Mouse (Mus musculus): ENCODE measurements around the gene Slc1a4. TPM values are rescaled to one million over a fixed set of nuclear protein-coding genes. Genes with fewer than 3 reads are reported as not detected.

Gene Slc1a4
- polyA plus RNA-seq, 1 experiment: 0.23 TPM

DNA sequence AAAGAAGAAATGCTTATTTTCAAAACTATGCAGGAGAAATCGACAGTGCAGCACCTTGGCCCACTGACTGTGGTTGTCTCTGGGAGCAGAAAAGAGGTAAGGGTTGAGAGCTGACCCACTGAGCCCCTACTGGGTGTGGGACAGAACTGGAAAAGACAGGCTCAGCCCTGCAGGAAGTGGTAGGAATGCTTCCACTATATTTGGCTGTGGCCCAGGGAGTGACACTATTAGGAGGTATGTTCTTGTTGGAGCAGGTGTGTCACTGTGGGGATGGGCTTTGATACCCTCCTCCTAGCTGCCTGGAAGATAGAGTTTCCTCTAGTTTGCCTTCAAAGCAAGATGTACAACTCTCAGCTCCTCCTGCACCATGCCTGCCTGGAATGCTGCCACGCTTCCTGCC is 16.0 kb upstream of the Slc1a4 start:
- no peak for TF ChIP-seq TAL1 (IDR thresholded peaks at IDR 0.05; ENCODE audit: low read length)
- TF ChIP-seq GATA1 (IDR thresholded peaks at IDR 0.05; ENCODE audit: low read length): no peak
- Histone ChIP-seq H3K4me1 (ENCODE audit: control insufficient read depth) (no peaks in the 10 kb centered on the region), H3K9me3 (ENCODE audit: control insufficient read depth, low read length) (no peaks in the 10 kb centered on the region; the same call in 1 of the 2 replicates), H3K27me3 (ENCODE audit: control insufficient read depth) (no peaks in the 10 kb centered on the region), H3K4me3 (replicated peaks) (no peak overlapping the region), H3K36me3 (ENCODE audit: control insufficient read depth) (no peaks in the 10 kb centered on the region)

DNA sequence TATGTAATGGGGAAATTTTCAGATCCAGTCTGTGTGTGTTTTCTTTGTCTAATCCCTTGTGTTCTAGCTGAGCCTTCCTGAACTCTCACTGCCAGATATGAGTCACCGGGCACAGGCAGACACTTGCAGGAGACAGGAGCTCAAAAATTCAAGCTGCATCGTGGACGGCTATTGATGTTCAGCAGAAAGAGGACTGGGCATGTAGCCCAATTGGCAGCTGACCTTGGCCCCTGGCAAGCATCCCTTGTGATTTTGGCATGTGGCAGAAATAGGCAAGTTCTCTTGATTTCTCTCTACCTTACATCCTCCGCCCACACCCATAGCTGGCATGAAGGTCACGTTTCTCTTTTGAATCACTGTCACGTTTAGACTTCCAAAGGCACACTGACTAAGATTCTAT is 15.0 kb upstream of the Slc1a4 start:
- TF ChIP-seq TAL1 (IDR thresholded peaks at IDR 0.05; ENCODE audit: low read length) (no peak), GATA1 (IDR thresholded peaks at IDR 0.05; ENCODE audit: low read length) (no peak)
- Histone ChIP-seq H3K4me1 (ENCODE audit: control insufficient read depth) (no peaks in the 10 kb centered on the region), H3K36me3 (ENCODE audit: control insufficient read depth) (no peaks in the 10 kb centered on the region), H3K9me3 (ENCODE audit: control insufficient read depth, low read length) (no peaks in the 10 kb centered on the region; the same call in 1 of the 2 replicates), H3K27me3 (ENCODE audit: control insufficient read depth) (no peaks in the 10 kb centered on the region), H3K4me3 (replicated peaks) (no peak overlapping the region)

DNA sequence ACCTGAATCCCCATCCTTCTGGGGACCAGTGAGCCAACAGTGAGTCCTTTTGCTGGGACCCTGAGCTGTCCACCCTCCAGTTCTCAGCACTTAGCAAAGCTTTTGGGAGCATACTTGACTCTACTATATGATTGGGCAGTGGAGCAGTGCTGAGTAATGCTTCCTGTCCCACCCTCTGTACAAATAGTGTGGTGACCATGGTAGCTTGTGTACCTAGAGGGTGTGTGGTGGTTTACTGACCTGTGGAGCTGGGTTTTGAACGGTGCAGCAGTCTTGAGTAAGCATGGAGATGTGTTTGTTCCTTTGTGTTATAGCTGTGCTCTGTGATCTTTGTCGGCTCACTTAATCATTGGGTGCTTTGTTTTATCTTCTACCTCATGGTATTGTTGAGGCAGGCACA is 13.9 kb upstream of the Slc1a4 start:
- no peaks in the 10 kb centered on the region; the same call in 1 of the 2 replicates for H3K9me3 ChIP-seq (ENCODE audit: control insufficient read depth, low read length)
- no peaks in the 10 kb centered on the region for H3K36me3 ChIP-seq (ENCODE audit: control insufficient read depth)
- no peaks in the 10 kb centered on the region for H3K4me1 ChIP-seq (ENCODE audit: control insufficient read depth)
- H3K4me3 ChIP-seq (replicated peaks): no peak overlapping the region
- H3K27me3 ChIP-seq (ENCODE audit: control insufficient read depth): no peaks in the 10 kb centered on the region
- no peak for TF ChIP-seq GATA1 (IDR thresholded peaks at IDR 0.05; ENCODE audit: low read length)
- no peak for TF ChIP-seq TAL1 (IDR thresholded peaks at IDR 0.05; ENCODE audit: low read length)

DNA sequence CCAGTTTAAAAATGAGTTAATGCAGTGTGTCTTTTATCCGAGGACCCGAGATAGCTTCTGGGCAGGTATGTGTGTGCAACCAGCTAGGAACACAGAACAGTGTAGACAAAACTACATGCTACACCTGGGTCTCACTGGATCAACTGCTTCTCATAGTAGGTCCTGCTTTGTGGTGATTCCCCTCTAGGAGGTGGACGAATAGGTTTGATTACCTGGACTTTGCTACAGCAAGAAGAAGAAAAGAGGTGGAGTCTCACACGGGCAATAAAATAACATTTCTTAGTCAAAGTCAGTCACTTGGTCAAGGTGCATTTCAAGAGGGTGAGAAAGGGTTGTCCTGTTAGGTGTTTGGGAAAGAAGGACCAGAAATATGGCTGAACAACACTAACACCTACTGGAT is 11.4 kb upstream of the Slc1a4 start:
- Histone ChIP-seq H3K27me3 (ENCODE audit: control insufficient read depth) (no peaks in the 10 kb centered on the region), H3K4me1 (ENCODE audit: control insufficient read depth) (no peaks in the 10 kb centered on the region), H3K36me3 (ENCODE audit: control insufficient read depth) (no peaks in the 10 kb centered on the region), H3K9me3 (ENCODE audit: control insufficient read depth, low read length) (no peaks in the 10 kb centered on the region; the same call in 1 of the 2 replicates), H3K4me3 (replicated peaks) (no peak overlapping the region)
- TF ChIP-seq GATA1 (IDR thresholded peaks at IDR 0.05; ENCODE audit: low read length) (no peak), TAL1 (IDR thresholded peaks at IDR 0.05; ENCODE audit: low read length) (no peak)

DNA sequence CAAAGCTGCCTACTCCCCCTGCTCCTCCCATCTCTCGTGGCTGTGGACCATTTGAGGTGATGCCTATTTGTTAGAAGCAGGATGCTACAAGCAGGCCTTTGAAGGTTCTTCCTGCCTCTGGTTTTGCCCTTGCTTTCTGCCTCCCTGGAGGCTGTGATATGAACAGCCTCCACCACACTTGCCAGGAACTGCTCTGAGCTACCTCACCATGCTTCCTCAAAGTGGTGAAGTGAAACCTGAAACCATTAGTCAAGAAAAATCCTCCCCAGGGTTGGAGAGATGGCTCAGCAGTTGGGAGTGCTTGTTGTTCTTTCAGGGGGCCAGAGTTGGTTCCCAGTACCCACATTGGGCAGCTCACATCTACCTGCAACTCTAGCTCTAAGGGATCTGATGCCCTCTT is 9.1 kb upstream of the Slc1a4 start:
- Histone ChIP-seq H3K36me3 (ENCODE audit: control insufficient read depth) (no peaks in the 10 kb centered on the region), H3K4me3 (replicated peaks) (no peak overlapping the region), H3K9me3 (ENCODE audit: control insufficient read depth, low read length) (no peaks in the 10 kb centered on the region), H3K4me1 (ENCODE audit: control insufficient read depth) (no peaks in the 10 kb centered on the region; the same call in 1 of the 2 replicates), H3K27me3 (ENCODE audit: control insufficient read depth) (no peaks in the 10 kb centered on the region)
- TF ChIP-seq GATA1 (IDR thresholded peaks at IDR 0.05; ENCODE audit: low read length) (no peak), TAL1 (IDR thresholded peaks at IDR 0.05; ENCODE audit: low read length) (no peak)

DNA sequence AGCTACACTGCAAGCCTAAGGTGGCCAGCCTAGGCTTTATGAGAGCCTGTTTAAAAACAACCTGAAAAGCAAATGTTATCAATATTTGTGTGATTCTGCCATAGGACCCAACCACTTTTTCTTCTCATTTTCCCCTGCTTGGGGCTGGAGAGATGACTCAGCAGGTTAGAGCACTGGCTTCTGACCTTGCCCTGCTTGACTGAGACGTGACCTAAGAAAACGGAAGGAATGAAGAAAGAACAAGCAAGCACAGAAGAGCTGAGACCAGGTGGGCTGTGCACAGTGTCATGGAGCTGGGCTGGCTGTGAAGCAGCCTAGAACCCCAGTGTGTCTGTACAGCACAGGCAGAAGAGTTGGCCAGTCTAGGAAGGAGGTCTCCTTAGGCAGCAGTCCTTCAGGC is 6.2 kb upstream of the Slc1a4 start:
- Histone ChIP-seq H3K9me3 (ENCODE audit: control insufficient read depth, low read length) (no peaks in the 10 kb centered on the region), H3K4me3 (replicated peaks) (no peak overlapping the region), H3K4me1 (ENCODE audit: control insufficient read depth) (peaks cover 3% of the 10 kb centered on the region)

DNA sequence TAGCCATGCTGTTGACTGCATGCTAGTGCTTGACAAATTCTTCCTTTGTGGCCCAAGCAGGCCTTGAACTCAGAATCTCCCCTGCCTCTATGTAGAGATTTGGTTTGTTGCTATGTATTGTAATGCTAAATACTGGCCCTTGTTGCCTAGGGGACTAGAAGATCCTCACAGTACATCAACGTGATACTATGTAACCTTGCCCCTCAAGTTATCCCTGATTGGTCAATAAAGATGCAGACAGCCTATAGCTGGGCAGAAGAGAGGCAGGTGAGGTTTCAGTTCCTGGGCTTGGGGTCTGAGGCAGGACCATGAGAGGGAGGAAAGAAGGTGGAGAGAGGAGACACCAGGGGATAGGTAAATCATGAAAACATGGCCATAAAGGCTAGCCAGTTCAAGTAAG is 1.8 kb upstream of the Slc1a4 start:
- no peaks in the 10 kb centered on the region for H3K9me3 ChIP-seq (ENCODE audit: control insufficient read depth, low read length)
- TF ChIP-seq TAL1 (IDR thresholded peaks at IDR 0.05; ENCODE audit: low read length) (no peak), GATA1 (IDR thresholded peaks at IDR 0.05; ENCODE audit: low read length) (no peak)
- H3K4me3 ChIP-seq (replicated peaks): no peak overlapping the region
- H3K4me1 ChIP-seq (ENCODE audit: control insufficient read depth): peaks cover 40% of the 10 kb centered on the region
- H3K36me3 ChIP-seq (ENCODE audit: control insufficient read depth): 0 out of 2 replicates have a peak, but pooled peaks cover 2% of the 10 kb centered on the region
- no peaks in the 10 kb centered on the region for H3K27me3 ChIP-seq (ENCODE audit: control insufficient read depth)

More for the DNA sequence above, 6.2 kb upstream of the Slc1a4 start:
- TF ChIP-seq TAL1 (IDR thresholded peaks at IDR 0.05; ENCODE audit: low read length): no peak
- no peak for TF ChIP-seq GATA1 (IDR thresholded peaks at IDR 0.05; ENCODE audit: low read length)
- Histone ChIP-seq H3K36me3 (ENCODE audit: control insufficient read depth) (no peaks in the 10 kb centered on the region), H3K27me3 (ENCODE audit: control insufficient read depth) (no peaks in the 10 kb centered on the region)

DNA sequence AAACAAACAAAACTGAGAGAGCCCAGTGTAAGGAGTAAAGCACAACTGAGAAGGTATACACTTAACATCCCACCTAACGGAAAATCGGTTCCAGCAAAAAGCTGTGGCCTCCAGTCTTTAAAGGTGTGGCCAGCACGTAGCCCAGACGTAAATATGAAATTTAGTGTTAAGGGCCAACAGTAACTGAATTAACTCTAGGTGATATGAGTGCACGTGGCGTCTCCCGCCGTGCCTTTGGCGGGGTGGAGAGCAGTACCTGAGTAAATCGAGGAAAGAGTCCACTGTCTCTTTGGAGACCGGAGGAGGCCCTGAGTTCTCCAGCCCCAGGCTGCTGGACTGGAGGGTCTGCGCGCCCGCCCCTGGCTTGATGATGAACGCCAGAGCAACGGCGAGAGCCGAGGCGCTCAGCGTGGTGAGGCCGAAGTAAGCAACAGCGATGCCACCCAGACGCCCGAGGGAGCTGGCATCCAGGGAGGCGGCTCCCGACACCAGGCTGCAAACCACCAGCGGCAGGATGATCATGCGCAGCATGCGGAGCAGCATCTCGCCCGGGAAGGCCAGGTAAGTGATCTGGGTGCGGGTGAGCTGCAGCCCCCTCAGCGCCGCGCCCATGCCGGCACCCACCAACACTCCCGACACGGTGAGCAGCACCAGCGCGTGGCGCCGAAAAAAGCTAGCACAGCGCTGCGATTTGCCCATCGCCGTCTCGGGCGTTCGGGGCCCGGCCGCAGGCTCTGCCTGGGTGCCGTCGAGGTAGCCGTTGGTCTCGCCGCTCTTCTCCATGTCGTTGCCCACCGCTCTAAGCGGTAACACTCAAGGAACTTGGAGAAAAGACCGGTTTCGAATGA is 599 bp downstream of the Slc1a4 start:
- peak overlapping the region; percentile 91 for H3K4me3 ChIP-seq (replicated peaks)
- peaks cover 9% of the 10 kb centered on the region for H3K36me3 ChIP-seq (ENCODE audit: control insufficient read depth)
- H3K9me3 ChIP-seq (ENCODE audit: control insufficient read depth, low read length): no peaks in the 10 kb centered on the region
- H3K4me1 ChIP-seq (ENCODE audit: control insufficient read depth): peaks cover 48% of the 10 kb centered on the region
- TF ChIP-seq GATA1 (IDR thresholded peaks at IDR 0.05; ENCODE audit: low read length): no peak
- no peak for TF ChIP-seq TAL1 (IDR thresholded peaks at IDR 0.05; ENCODE audit: low read length)
- no peaks in the 10 kb centered on the region for H3K27me3 ChIP-seq (ENCODE audit: control insufficient read depth)

DNA sequence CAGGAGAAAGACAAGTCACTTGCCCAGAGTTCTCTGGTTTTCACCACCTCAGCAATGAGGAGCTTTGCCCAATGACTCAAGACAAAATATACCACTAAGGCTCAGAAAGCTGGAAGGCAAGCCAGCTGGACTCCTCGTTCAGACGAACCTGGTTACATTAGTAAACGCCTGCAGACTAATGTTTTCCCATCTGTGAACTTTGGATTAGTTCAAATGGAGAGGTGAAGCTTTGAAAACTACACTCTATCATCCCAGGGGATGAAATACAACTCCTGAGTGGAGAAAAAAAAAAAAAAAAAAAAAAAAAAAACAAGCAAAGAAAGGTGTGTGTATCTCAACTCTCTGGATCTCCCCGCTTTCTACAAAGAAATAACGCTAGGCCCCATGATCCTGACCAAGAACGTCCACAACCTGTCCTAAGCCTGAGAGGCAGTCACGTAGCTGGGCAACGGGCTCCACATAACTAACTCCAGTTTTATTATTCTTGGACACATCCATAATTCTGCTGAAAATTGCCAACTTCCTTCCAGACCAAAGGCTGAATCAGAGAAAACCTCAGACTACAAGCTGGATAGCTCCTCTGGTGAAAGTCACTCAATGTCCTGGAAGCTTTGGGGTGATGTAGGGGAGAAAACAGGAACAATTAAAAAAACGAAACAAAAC is 1.4 kb downstream of the Slc1a4 start:
- peaks cover 54% of the 10 kb centered on the region for H3K4me1 ChIP-seq (ENCODE audit: control insufficient read depth)

More for the DNA sequence above, 1.4 kb downstream of the Slc1a4 start:
- Histone ChIP-seq H3K36me3 (ENCODE audit: control insufficient read depth) (peaks cover 12% of the 10 kb centered on the region), H3K4me3 (replicated peaks) (peak overlapping the region; percentile 91), H3K9me3 (ENCODE audit: control insufficient read depth, low read length) (no peaks in the 10 kb centered on the region), H3K27me3 (ENCODE audit: control insufficient read depth) (no peaks in the 10 kb centered on the region)
- no peak for TF ChIP-seq GATA1 (IDR thresholded peaks at IDR 0.05; ENCODE audit: low read length)
- TF ChIP-seq TAL1 (IDR thresholded peaks at IDR 0.05; ENCODE audit: low read length): no peak; the same call in 2 of the 3 replicates
